Mouse (Mus musculus) 3134 (cell line): ENCODE data around the gene Mdm2.
"Not testable (repeated sequence)": the region's sequence is repeated elsewhere in the genome, so short reads cannot be mapped to it uniquely, and the experiment has no call there.

Experiments used
- DNase-seq: peaks from one replicate; pipeline ENCODE4 v3.0.0-alpha.2; 2011; ENCODE audit warnings: low spot score; ENCODE audit not compliant: insufficient read length; ENCODE audit errors: extremely low read depth

Mdm2 gene

GRCm38 (mm10) chr10:117733626-117734025 lies 23.1 kb upstream of the Mdm2 start:
- DNase-seq: not testable (repeated sequence)

- no peak for DNase-seq
Measured at GRCm38 (mm10) chr10:117732962-117733592, 22.5 kb upstream of the Mdm2 start.

GRCm38 (mm10) chr10:117732184-117732583 lies 21.6 kb upstream of the Mdm2 start:
- DNase-seq: no peak

GRCm38 (mm10) chr10:117731244-117732101 lies 20.9 kb upstream of the Mdm2 start:
- DNase-seq: peak; percentile 47

GRCm38 (mm10) chr10:117730637-117731203 lies 20.2 kb upstream of the Mdm2 start:
- DNase-seq: no peak

GRCm38 (mm10) chr10:117730140-117730539 lies 19.6 kb upstream of the Mdm2 start:
- DNase-seq: no peak

GRCm38 (mm10) chr10:117729139-117729814 lies 18.7 kb upstream of the Mdm2 start:
- no peak for DNase-seq

- DNase-seq: no peak
Measured at GRCm38 (mm10) chr10:117728574-117728973, 18.0 kb upstream of the Mdm2 start.

- DNase-seq: no peak
Measured at GRCm38 (mm10) chr10:117727518-117728110, 17.1 kb upstream of the Mdm2 start.

GRCm38 (mm10) chr10:117726888-117727385 lies 16.4 kb upstream of the Mdm2 start:
- DNase-seq: no peak

- no peak for DNase-seq
Measured at GRCm38 (mm10) chr10:117726350-117726749, 15.8 kb upstream of the Mdm2 start.

- DNase-seq: no peak
Measured at GRCm38 (mm10) chr10:117725671-117726070, 15.1 kb upstream of the Mdm2 start.

GRCm38 (mm10) chr10:117724804-117725361 lies 14.3 kb upstream of the Mdm2 start:
- DNase-seq: no peak

- no peak for DNase-seq
Measured at GRCm38 (mm10) chr10:117724136-117724718, 13.7 kb upstream of the Mdm2 start.

- DNase-seq: peak; percentile 50
Measured at GRCm38 (mm10) chr10:117718161-117719119, 7.9 kb upstream of the Mdm2 start.

GRCm38 (mm10) chr10:117717583-117717982 lies 7.0 kb upstream of the Mdm2 start:
- DNase-seq: peak; percentile 75

- DNase-seq: no peak
Measured at GRCm38 (mm10) chr10:117716686-117717085, 6.1 kb upstream of the Mdm2 start.

GRCm38 (mm10) chr10:117715654-117716053 lies 5.1 kb upstream of the Mdm2 start:
- not testable (repeated sequence) for DNase-seq
